Comparison of ENCODE assay signal across 10 mouse cellular contexts in the genomic region with DNA sequence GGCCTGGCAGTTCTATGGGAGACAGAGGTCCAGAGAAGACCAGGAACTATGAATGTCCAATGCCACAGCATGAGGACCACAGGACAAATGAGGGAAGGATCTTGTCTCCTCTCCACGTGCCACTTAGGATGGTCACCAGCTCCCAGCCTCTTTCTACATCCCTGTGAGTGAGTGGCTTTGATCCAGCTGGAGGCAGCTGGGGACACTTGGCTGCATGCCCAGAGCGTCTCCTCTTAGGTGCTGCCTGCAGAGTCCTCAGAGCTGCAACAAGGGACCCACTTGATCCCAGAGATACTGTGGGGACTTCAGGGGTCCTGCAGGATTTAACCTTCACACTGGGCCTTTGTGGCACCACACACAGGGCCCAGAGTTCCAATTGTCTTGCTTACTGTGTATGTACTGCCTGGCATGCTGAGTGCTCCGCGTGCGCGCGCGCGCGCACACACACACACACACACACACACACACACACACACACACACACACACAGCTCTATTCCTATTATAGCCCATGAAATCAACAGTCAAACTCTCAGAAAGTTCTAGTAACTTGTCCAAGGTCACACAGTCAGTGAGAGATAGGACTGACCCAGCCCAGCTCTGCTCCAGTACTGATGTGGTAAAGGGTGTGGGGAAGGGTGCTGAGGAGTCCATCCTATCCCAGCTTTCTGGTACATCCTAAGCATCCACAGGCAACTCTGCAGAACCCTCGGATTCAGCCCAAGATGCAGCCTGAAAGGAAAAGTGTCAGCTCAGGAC. TPM values are rescaled to one million over a fixed set of nuclear protein-coding genes. Genes with fewer than 3 reads are reported as not detected.
DNase-seq lines count a peak whose midpoint lies in the region; ATAC-seq and TF ChIP-seq lines count a peak whose summit lies in the region.
"Had no signal": no experiment of that assay in that cellular context is flagged by ENCODE, and none has a peak within 500 bp of the region (broad histone marks: within the 10 kb centered on the region; RNA-seq: fewer than 3 reads in every experiment).

No protein-coding gene starts in this region.

- 80% methylated on average over 11 of the region's 11 CpGs for WGBS in kidney, embryonic 16.5 days
- 63% methylated on average over 11 of the region's 11 CpGs for WGBS in forebrain, postnatal 0 days
- 83% methylated on average over 11 of the region's 11 CpGs for WGBS in stomach, embryonic 15.5 days
- 65% methylated on average over 11 of the region's 11 CpGs for WGBS in cerebellum, adult 2 months

- H3K27me3 ChIP-seq in kidney, embryonic 16.5 days (ENCODE audit: insufficient read depth, low read length) = peaks cover 3% of the 10 kb centered on the region
- H3K27me3 ChIP-seq in forebrain, postnatal 0 days (ENCODE audit: insufficient read depth, low read length) = no peaks in the 10 kb centered on the region
- peaks cover 2% of the 10 kb centered on the region; the same call in 1 of the 2 replicates for H3K27me3 ChIP-seq in stomach, embryonic 15.5 days (replicated peaks)
- H3K27me3 ChIP-seq in cerebellum, adult 2 months (ENCODE audit: control insufficient read depth, insufficient read depth, low read length) = no peaks in the 10 kb centered on the region

- H3K27ac ChIP-seq in kidney, embryonic 16.5 days (ENCODE audit: low read length) = no peak overlapping the region
- no peak overlapping the region for H3K27ac ChIP-seq in forebrain, postnatal 0 days (ENCODE audit: low read depth, low read length)
- H3K27ac ChIP-seq in stomach, embryonic 15.5 days = no peak overlapping the region
- H3K27ac ChIP-seq in cerebellum, adult 2 months (ENCODE audit: insufficient read depth, low read length) = no peak overlapping the region

- no peaks in the 10 kb centered on the region for H3K4me1 ChIP-seq in kidney, embryonic 16.5 days (ENCODE audit: insufficient read depth, low read length)
- no peaks in the 10 kb centered on the region for H3K4me1 ChIP-seq in forebrain, postnatal 0 days (ENCODE audit: insufficient read depth)
- H3K4me1 ChIP-seq in stomach, embryonic 15.5 days = no peaks in the 10 kb centered on the region
- no peaks in the 10 kb centered on the region for H3K4me1 ChIP-seq in cerebellum, adult 2 months (ENCODE audit: control insufficient read depth, insufficient read depth, low read length)

- peak; percentile 18 for DNase-seq in kidney, adult 18-20 months
- DNase-seq in retina, postnatal 1 day = peak; percentile 63
- DNase-seq in retina, embryonic 14.5 days (ENCODE audit: low spot score) = no peak
- peak; percentile 50 for DNase-seq in forebrain, postnatal 0 days
- DNase-seq in cerebellum, adult 2 months = no peak

- TF ChIP-seq POLR2A in cerebellum, adult 2 months (IDR thresholded peaks at IDR 0.05; ENCODE audit: borderline replicate concordance, insufficient read depth, low read length) = no peak

- H3K4me3 ChIP-seq in kidney, embryonic 16.5 days (ENCODE audit: low read length) = no peak overlapping the region
- H3K4me3 ChIP-seq in forebrain, postnatal 0 days (ENCODE audit: low read depth, low read length) = no peak overlapping the region
- H3K4me3 ChIP-seq in stomach, embryonic 15.5 days (replicated peaks) = no peak overlapping the region
- H3K4me3 ChIP-seq in cerebellum, adult 2 months (replicated peaks; ENCODE audit: insufficient read depth, low read depth, low read length) = no peak overlapping the region

- no peaks in the 10 kb centered on the region for H3K36me3 ChIP-seq in kidney, embryonic 16.5 days (ENCODE audit: insufficient read depth, low read length)
- H3K36me3 ChIP-seq in forebrain, postnatal 0 days (ENCODE audit: insufficient read depth) = no peaks in the 10 kb centered on the region
- no peaks in the 10 kb centered on the region for H3K36me3 ChIP-seq in stomach, embryonic 15.5 days
- H3K36me3 ChIP-seq: G1E had no signal

- ATAC-seq in kidney, embryonic 16.5 days (ENCODE audit: low FRiP score, low TSS enrichment) = no peak
- ATAC-seq in forebrain, postnatal 0 days = peak; percentile 61
- ATAC-seq in stomach, embryonic 15.5 days (ENCODE audit: insufficient read depth, low FRiP score, low read depth) = peak; percentile 18; the same call in 1 of the 2 replicates

- peaks cover 4% of the 10 kb centered on the region for H3K9me3 ChIP-seq in kidney, embryonic 16.5 days (ENCODE audit: low read length)
- no peaks in the 10 kb centered on the region for H3K9me3 ChIP-seq in forebrain, postnatal 0 days (ENCODE audit: low read length)
- no peaks in the 10 kb centered on the region for H3K9me3 ChIP-seq in stomach, embryonic 15.5 days
- H3K9me3 ChIP-seq: G1E had no signal

- H3K9ac ChIP-seq in kidney, embryonic 16.5 days (replicated peaks; ENCODE audit: low read length) = no peak overlapping the region
- no peak overlapping the region for H3K9ac ChIP-seq in forebrain, postnatal 0 days
- no peak overlapping the region for H3K9ac ChIP-seq in stomach, embryonic 15.5 days

- no peak overlapping the region for H3K4me2 ChIP-seq in kidney, embryonic 16.5 days (replicated peaks; ENCODE audit: low read depth, low read length)
- no peak overlapping the region for H3K4me2 ChIP-seq in forebrain, postnatal 0 days (ENCODE audit: low read depth)
- no peak overlapping the region for H3K4me2 ChIP-seq in stomach, embryonic 15.5 days

- no peak for TF ChIP-seq CTCF in forebrain, postnatal 0 days (IDR thresholded peaks at IDR 0.05; ENCODE audit: low read depth)
- no peak for TF ChIP-seq CTCF in cerebellum, adult 2 months (IDR thresholded peaks at IDR 0.05; ENCODE audit: borderline replicate concordance, insufficient read depth, low read depth, low read length)

RNA-seq across cellular contexts. Expression of gene Lactbl1, which starts 9.0 kb away (rescaled TPM):
- not detected in 2 replicates for polyA plus RNA-seq in kidney, embryonic 16.5 days (2015; fragmentation: Nextera tagmentation; extraction: Ambion mirVana)
- total RNA-seq in forebrain, postnatal 0 days (2014; rRNA removed) = 0.15 and 0.24 TPM in 2 replicates
- polyA plus RNA-seq in forebrain, postnatal 0 days (2015; fragmentation: Nextera tagmentation; extraction: Ambion mirVana) = 0.05 and 0.10 TPM in 2 replicates
- polyA plus RNA-seq in stomach, embryonic 15.5 days (2015; fragmentation: Nextera tagmentation; extraction: Ambion mirVana) = not detected in 2 replicates
- polyA plus RNA-seq in cerebellum, adult 2 months (2012; rRNA removed) = 0.13 and 0.21 TPM in 2 replicates
- total RNA-seq: G1E; left cerebral cortex, adult 18-20 months had no signal

RNA-seq across cellular contexts. Expression of gene Tex46, which starts 21.2 kb away (rescaled TPM):
- polyA plus RNA-seq in kidney, embryonic 16.5 days (2015; fragmentation: Nextera tagmentation; extraction: Ambion mirVana) = not detected in 2 replicates
- total RNA-seq in forebrain, postnatal 0 days (2014; rRNA removed) = not detected in 2 replicates
- not detected in 2 replicates for polyA plus RNA-seq in forebrain, postnatal 0 days (2015; fragmentation: Nextera tagmentation; extraction: Ambion mirVana)
- not detected in 2 replicates for polyA plus RNA-seq in stomach, embryonic 15.5 days (2015; fragmentation: Nextera tagmentation; extraction: Ambion mirVana)
- not detected in 2 replicates for polyA plus RNA-seq in cerebellum, adult 2 months (2012; rRNA removed)
- total RNA-seq: G1E; left cerebral cortex, adult 18-20 months; megakaryocyte progenitor cell, adult 5-6 weeks had no signal
- polyA plus RNA-seq: G1E had no signal

RNA-seq across cellular contexts. Expression of gene Kdm1a, which starts 28.9 kb away (rescaled TPM):
- polyA plus RNA-seq in kidney, embryonic 16.5 days (2015; fragmentation: Nextera tagmentation; extraction: Ambion mirVana) = 25.7 and 30.5 TPM in 2 replicates
- total RNA-seq in forebrain, postnatal 0 days (2014; rRNA removed) = 216 and 242 TPM in 2 replicates
- polyA plus RNA-seq in forebrain, postnatal 0 days (2015; fragmentation: Nextera tagmentation; extraction: Ambion mirVana) = 46.6 and 51.9 TPM in 2 replicates
- 32.1 and 35.5 TPM in 2 replicates for polyA plus RNA-seq in stomach, embryonic 15.5 days (2015; fragmentation: Nextera tagmentation; extraction: Ambion mirVana)
- polyA plus RNA-seq in cerebellum, adult 2 months (2012; rRNA removed) = 61.2 and 63.1 TPM in 2 replicates

Comparison
In these comparisons a context has a peak if more than half of its experiments do, and no peak if none do; other contexts are left out.
1. DNase-seq: peak in kidney, adult 18-20 months (single experiment), retina, postnatal 1 day (single experiment) and forebrain, postnatal 0 days (single experiment); none in retina, embryonic 14.5 days (single experiment) and cerebellum, adult 2 months (0 of 2).